Mouse (Mus musculus): ENCODE results near the gene Atxn2. TPM values are rescaled to one million over a fixed set of nuclear protein-coding genes. Genes with fewer than 3 reads are reported as not detected.
"Not testable (repeated sequence)": the region's sequence is repeated elsewhere in the genome, so short reads cannot be mapped to it uniquely, and the experiment has no call there.

Atxn2 gene
- polyA plus RNA-seq, 1 experiment = 71.9 TPM

- Histone ChIP-seq H3K27me3 (ENCODE audit: control insufficient read depth, insufficient read depth, low read length) (no peaks in the 10 kb centered on the region), H3K4me1 (ENCODE audit: control insufficient read depth, insufficient read depth, insufficient read length) (peaks cover 22% of the 10 kb centered on the region; the same call in 1 of the 2 replicates), H3K27ac (ENCODE audit: insufficient read depth, low read length) (no peak overlapping the region), H3K4me3 (ENCODE audit: extremely low read depth, insufficient read depth, insufficient read length) (peak overlapping the region; percentile 62; the same call in 1 of the 2 replicates), H3K36me3 (ENCODE audit: control insufficient read depth, insufficient read depth, low read length) (no peaks in the 10 kb centered on the region)
- TF ChIP-seq CTCF (IDR thresholded peaks at IDR 0.05; ENCODE audit: extremely low read depth, insufficient read depth, insufficient read length, insufficient replicate concordance) (no peak), POLR2A (IDR thresholded peaks at IDR 0.05; ENCODE audit: low read depth, low read length) (no peak)
- peak in 1 of 2 experiments; percentile 33 for DNase-seq (ENCODE audit: low read depth in 1 of 2, low spot score in 2 of 2)
- 14% methylated on average over 17 of the region's 17 CpGs for WGBS
Observed at GRCm38 (mm10) chr5:121843138-121843905, 132.2 kb downstream of the Atxn2 start.

GRCm38 (mm10) chr5:121845361-121845760, 134.2 kb downstream of the Atxn2 start:
- H3K27me3 ChIP-seq (ENCODE audit: control insufficient read depth, insufficient read depth, low read length) = no peaks in the 10 kb centered on the region
- H3K27ac ChIP-seq (ENCODE audit: insufficient read depth, low read length) = no peak overlapping the region
- no peak for DNase-seq (ENCODE audit: low read depth in 1 of 2, low spot score in 2 of 2)
- WGBS = 6% methylated on average over 4 of the region's 4 CpGs
- no peaks in the 10 kb centered on the region for H3K36me3 ChIP-seq (ENCODE audit: control insufficient read depth, insufficient read depth, low read length)
- H3K4me3 ChIP-seq (ENCODE audit: extremely low read depth, insufficient read depth, insufficient read length) = no peak overlapping the region
- peaks cover 18% of the 10 kb centered on the region; the same call in 1 of the 2 replicates for H3K4me1 ChIP-seq (ENCODE audit: control insufficient read depth, insufficient read depth, insufficient read length)
- TF ChIP-seq CTCF (IDR thresholded peaks at IDR 0.05; ENCODE audit: extremely low read depth, insufficient read depth, insufficient read length, insufficient replicate concordance) = no peak
- no peak for TF ChIP-seq POLR2A (IDR thresholded peaks at IDR 0.05; ENCODE audit: low read depth, low read length)

DNA sequence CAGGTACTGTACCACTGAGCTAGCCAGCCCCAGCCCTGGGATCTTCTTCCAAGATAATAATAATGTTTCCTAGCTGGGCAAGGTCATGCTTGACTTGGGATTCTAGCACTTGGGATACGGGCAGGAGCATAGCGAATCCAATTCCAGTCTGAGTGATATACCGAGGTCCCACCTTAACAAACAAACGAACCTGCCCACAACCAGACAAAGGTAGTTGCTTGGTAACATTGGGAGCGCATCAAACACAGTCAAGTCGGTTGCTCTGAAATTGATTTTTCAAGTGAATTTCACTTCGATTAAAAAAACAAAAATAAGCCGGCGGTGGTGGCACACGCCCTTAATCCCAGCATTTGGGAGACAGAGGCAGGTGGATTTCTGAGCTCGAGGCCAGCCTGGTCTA, 135.2 kb downstream of the Atxn2 start:
- Histone ChIP-seq H3K27me3 (ENCODE audit: control insufficient read depth, insufficient read depth, low read length) (no peaks in the 10 kb centered on the region), H3K27ac (ENCODE audit: insufficient read depth, low read length) (no peak overlapping the region), H3K4me3 (ENCODE audit: extremely low read depth, insufficient read depth, insufficient read length) (no peak overlapping the region), H3K36me3 (ENCODE audit: control insufficient read depth, insufficient read depth, low read length) (no peaks in the 10 kb centered on the region), H3K4me1 (ENCODE audit: control insufficient read depth, insufficient read depth, insufficient read length) (peaks cover 18% of the 10 kb centered on the region; the same call in 1 of the 2 replicates)
- WGBS = 90% methylated on average over 11 of the region's 11 CpGs
- no peak for TF ChIP-seq CTCF (IDR thresholded peaks at IDR 0.05; ENCODE audit: extremely low read depth, insufficient read depth, insufficient read length, insufficient replicate concordance)
- no peak for TF ChIP-seq POLR2A (IDR thresholded peaks at IDR 0.05; ENCODE audit: low read depth, low read length)
- DNase-seq (ENCODE audit: low read depth in 1 of 2, low spot score in 2 of 2) = no peak

DNA sequence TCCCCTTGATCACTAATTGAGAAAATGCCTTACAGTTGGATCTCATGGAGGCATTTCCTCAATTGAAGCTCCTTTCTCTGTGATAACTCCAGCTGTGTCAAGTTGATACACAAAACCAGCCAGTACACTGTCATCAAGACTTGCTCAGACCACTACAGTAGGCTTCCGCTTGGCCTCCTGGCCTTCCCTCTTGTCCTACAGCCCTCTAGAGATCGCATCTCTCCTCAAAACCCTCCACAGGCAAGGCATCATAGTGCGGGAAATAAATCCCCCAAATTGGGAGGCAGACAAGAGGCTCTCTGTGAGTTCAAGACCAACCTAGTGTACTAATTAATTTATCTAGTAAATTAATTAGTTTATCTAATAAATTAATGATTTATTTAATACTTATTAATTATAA, 136.1 kb downstream of the Atxn2 start:
- not testable (repeated sequence) for H3K27me3 ChIP-seq (ENCODE audit: control insufficient read depth, insufficient read depth, low read length); H3K27ac ChIP-seq (ENCODE audit: insufficient read depth, low read length); DNase-seq (ENCODE audit: low read depth in 1 of 2, low spot score in 2 of 2); H3K4me3 ChIP-seq (ENCODE audit: extremely low read depth, insufficient read depth, insufficient read length); H3K36me3 ChIP-seq (ENCODE audit: control insufficient read depth, insufficient read depth, low read length)
- H3K4me1 ChIP-seq (ENCODE audit: control insufficient read depth, insufficient read depth, insufficient read length) = peaks cover 17% of the 10 kb centered on the region; the same call in 1 of the 2 replicates
- 88% methylated on average over 3 of the region's 3 CpGs for WGBS

- H3K4me1 ChIP-seq (ENCODE audit: control insufficient read depth, insufficient read depth, insufficient read length) = peaks cover 12% of the 10 kb centered on the region; the same call in 1 of the 2 replicates
Observed at GRCm38 (mm10) chr5:121848035-121848519, 136.9 kb downstream of the Atxn2 start.

DNA sequence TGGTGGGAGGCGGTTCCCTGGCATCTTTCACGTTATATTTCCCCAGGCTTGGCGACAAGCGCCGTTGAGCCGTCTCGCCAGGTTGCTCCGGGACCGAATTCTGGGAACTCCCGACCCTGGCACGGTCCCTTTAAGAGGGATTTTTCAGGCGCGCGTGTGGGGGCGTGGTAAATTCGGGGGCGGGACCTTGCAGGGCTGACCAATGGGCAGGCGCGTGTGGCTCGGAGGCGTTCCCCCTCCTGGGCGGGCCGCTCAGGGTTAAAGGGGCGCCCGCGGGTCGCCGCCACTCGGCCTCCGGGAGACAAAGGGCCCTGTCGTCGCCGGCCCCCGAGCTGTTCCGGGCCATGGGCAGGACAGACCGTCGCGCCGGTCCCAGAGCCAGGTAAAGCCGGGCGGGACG, 137.6 kb downstream of the Atxn2 start, which contains the start of gene Pheta1:
TSS of gene Pheta1 (plus strand) at position 242 of the 400 bp plus-strand sequence.
- H3K36me3 ChIP-seq (ENCODE audit: control insufficient read depth, insufficient read depth, low read length) = no peaks in the 10 kb centered on the region
- peak; percentile 61 to 82 for DNase-seq (ENCODE audit: low read depth in 1 of 2, low spot score in 2 of 2)
- H3K27me3 ChIP-seq (ENCODE audit: control insufficient read depth, insufficient read depth, low read length) = no peaks in the 10 kb centered on the region
- H3K4me3 ChIP-seq (ENCODE audit: extremely low read depth, insufficient read depth, insufficient read length) = peak within 1 kb of the TSS; percentile 93
- H3K4me1 ChIP-seq (ENCODE audit: control insufficient read depth, insufficient read depth, insufficient read length) = peaks cover 7% of the 10 kb centered on the region; the same call in 1 of the 2 replicates
- WGBS = under 1% methylated on average over 42 of the region's 42 CpGs
- no peak within 1 kb of the TSS for H3K27ac ChIP-seq (ENCODE audit: insufficient read depth, low read length)
- TF ChIP-seq CTCF (IDR thresholded peaks at IDR 0.05; ENCODE audit: extremely low read depth, insufficient read depth, insufficient read length, insufficient replicate concordance) (no peak), POLR2A (IDR thresholded peaks at IDR 0.05; ENCODE audit: low read depth, low read length) (no peak)

More at GRCm38 (mm10) chr5:121848035-121848519, 136.9 kb downstream of the Atxn2 start:
- TF ChIP-seq POLR2A (IDR thresholded peaks at IDR 0.05; ENCODE audit: low read depth, low read length) (no peak), CTCF (IDR thresholded peaks at IDR 0.05; ENCODE audit: extremely low read depth, insufficient read depth, insufficient read length, insufficient replicate concordance) (no peak)
- Histone ChIP-seq H3K36me3 (ENCODE audit: control insufficient read depth, insufficient read depth, low read length) (no peaks in the 10 kb centered on the region), H3K27me3 (ENCODE audit: control insufficient read depth, insufficient read depth, low read length) (no peaks in the 10 kb centered on the region), H3K4me3 (ENCODE audit: extremely low read depth, insufficient read depth, insufficient read length) (peak overlapping the region; percentile 54), H3K27ac (ENCODE audit: insufficient read depth, low read length) (no peak overlapping the region)
- no peak for DNase-seq (ENCODE audit: low read depth in 1 of 2, low spot score in 2 of 2)
- WGBS = under 1% methylated on average over 17 of the region's 17 CpGs
